Mouse (Mus musculus) MEL (cell line): ENCODE results near the gene Wipf1. TPM values are rescaled to one million over a fixed set of nuclear protein-coding genes. Genes with fewer than 3 reads are reported as not detected.

Experiments
- DNase-seq: peaks from one replicate; pipeline ENCODE4 v3.0.0; 2011; ENCODE audit warnings: low read depth, low spot score
- H3K27ac ChIP-seq: 2 replicates; pipeline ENCODE4 v1.5.1; 2012; ENCODE audit warnings: low read depth, mild to moderate bottlenecking, control low read depth, low read length, moderate library complexity; ENCODE audit not compliant: control insufficient read depth
- H3K27me3 ChIP-seq, 2 experiments: fragments of 150-350 bp in 1 of 2; sonication (generic) in 1 of 2; 2 replicates each; pipeline ENCODE4 v1.6.1; 2012; ENCODE audit warnings: low read length in 2 of 2, mild to moderate bottlenecking in 2 of 2, improper control_type of control experiment in 1 of 2, moderate library complexity in 1 of 2; ENCODE audit not compliant: insufficient read depth in 2 of 2, control insufficient read depth in 1 of 2
- H3K36me3 ChIP-seq, 2 experiments: 2 replicates each; pipeline ENCODE4 v1.6.1; 2012 to 2014; ENCODE audit warnings: low read length in 2 of 2, improper control_type of control experiment in 1 of 2, inconsistent platforms in 1 of 2, mild to moderate bottlenecking in 1 of 2; ENCODE audit not compliant: insufficient read depth in 2 of 2, control insufficient read depth in 1 of 2
- H3K4me1 ChIP-seq, 2 experiments: fragments of 150-350 bp in 1 of 2; sonication (generic) in 1 of 2; 2 replicates each; pipeline ENCODE4 v1.6.1; 2012; ENCODE audit warnings: low read length in 2 of 2, improper control_type of control experiment in 1 of 2, mild to moderate bottlenecking in 1 of 2; ENCODE audit not compliant: insufficient read depth in 2 of 2, control insufficient read depth in 1 of 2
- H3K4me3 ChIP-seq, 2 experiments: fragments of 150-350 bp in 1 of 2; sonication (generic) in 1 of 2; 2 replicates each; pipeline ENCODE4 v1.5.1; 2012; ENCODE audit warnings: low read depth in 2 of 2, low read length in 2 of 2, mild to moderate bottlenecking in 2 of 2, moderate library complexity in 2 of 2, control low read depth in 1 of 2, improper control_type of control experiment in 1 of 2; ENCODE audit not compliant: control insufficient read depth in 1 of 2, insufficient read depth in 1 of 2
- H3K79me2 ChIP-seq: 2 replicates; pipeline ENCODE4 v1.6.1; 2012; ENCODE audit warnings: mild to moderate bottlenecking, low read length, moderate library complexity; ENCODE audit not compliant: control insufficient read depth, poor library complexity, insufficient read depth
- H3K9ac ChIP-seq: 2 replicates; pipeline ENCODE4 v1.6.1; 2012; ENCODE audit warnings: low read depth, mild to moderate bottlenecking, control low read depth, low read length, moderate library complexity; ENCODE audit not compliant: control insufficient read depth, poor library complexity, severe bottlenecking
- H3K9me3 ChIP-seq: fragments of 150-350 bp; sonication (generic); replicated peaks from 2 replicates; pipeline ENCODE4 v1.6.1; 2012; ENCODE audit warnings: mild to moderate bottlenecking, low read length, improper control_type of control experiment, moderate library complexity; ENCODE audit not compliant: insufficient read depth
- E2F4 ChIP-seq: IDR thresholded peaks from 2 replicates; pipeline ENCODE4 v1.6.1; 2011; ENCODE audit warnings: low read depth, low read length, improper control_type of control experiment, borderline replicate concordance
- ELF1 ChIP-seq: IDR thresholded peaks from 2 replicates; pipeline ENCODE4 v1.6.1; 2014; ENCODE audit warnings: low read depth, mild to moderate bottlenecking, inconsistent platforms, low read length, improper control_type of control experiment, moderate library complexity
- EP300 ChIP-seq, 2 experiments: IDR thresholded peaks; 2 replicates each; pipeline ENCODE4 v1.6.1; 2011; ENCODE audit warnings: improper control_type of control experiment in 2 of 2, low read length in 2 of 2, low read depth in 1 of 2, mild to moderate bottlenecking in 1 of 2
- ETS1 ChIP-seq: IDR thresholded peaks from 2 replicates; pipeline ENCODE4 v1.6.1; 2012; ENCODE audit warnings: low read depth, mild to moderate bottlenecking, inconsistent platforms, low read length, improper control_type of control experiment, moderate library complexity
- HCFC1 ChIP-seq: IDR thresholded peaks from 2 replicates; pipeline ENCODE4 v1.6.1; 2012; ENCODE audit warnings: low read depth, mild to moderate bottlenecking, inconsistent platforms, low read length, improper control_type of control experiment, moderate library complexity
- MAFK ChIP-seq: IDR thresholded peaks from 2 replicates; pipeline ENCODE4 v1.6.1; 2011; ENCODE audit warnings: low read depth, mild to moderate bottlenecking, low read length, improper control_type of control experiment, borderline replicate concordance
- MAX ChIP-seq: IDR thresholded peaks from 2 replicates; pipeline ENCODE4 v1.6.1; 2011; ENCODE audit warnings: low read length, improper control_type of control experiment
- MXI1 ChIP-seq: IDR thresholded peaks from 2 replicates; pipeline ENCODE4 v1.6.1; 2011; ENCODE audit warnings: mild to moderate bottlenecking, low read depth, low read length, improper control_type of control experiment
- MYB ChIP-seq: IDR thresholded peaks from 2 replicates; pipeline ENCODE4 v1.6.1; 2011; ENCODE audit warnings: mild to moderate bottlenecking, low read depth, low read length, improper control_type of control experiment
- MYC ChIP-seq: IDR thresholded peaks from 2 replicates; pipeline ENCODE4 v1.6.1; 2011; ENCODE audit warnings: low read depth, mild to moderate bottlenecking, low read length, improper control_type of control experiment, moderate library complexity
- NELFE ChIP-seq: IDR thresholded peaks from 2 replicates; pipeline ENCODE4 v1.6.1; 2011; ENCODE audit warnings: low read depth, low read length, improper control_type of control experiment
- NRF1 ChIP-seq: IDR thresholded peaks from 2 replicates; pipeline ENCODE4 v1.6.1; 2014; ENCODE audit warnings: low read depth, mild to moderate bottlenecking, inconsistent platforms, low read length, improper control_type of control experiment, moderate library complexity; ENCODE audit not compliant: poor library complexity, insufficient read depth, severe bottlenecking
- RCOR1 ChIP-seq: IDR thresholded peaks from 2 replicates; pipeline ENCODE4 v1.6.1; 2012; ENCODE audit warnings: low read depth, mild to moderate bottlenecking, inconsistent platforms, low read length, improper control_type of control experiment
- SIN3A ChIP-seq: IDR thresholded peaks from 2 replicates; pipeline ENCODE4 v1.6.1; 2012; ENCODE audit warnings: low read length, improper control_type of control experiment, inconsistent platforms
- TAL1 ChIP-seq: IDR thresholded peaks from 2 replicates; pipeline ENCODE4 v1.6.1; 2012; ENCODE audit warnings: mild to moderate bottlenecking, inconsistent platforms, low read length, moderate library complexity, mixed read lengths
- TBP ChIP-seq: IDR thresholded peaks from 2 replicates; pipeline ENCODE4 v1.8.0; 2011; ENCODE audit warnings: low read depth, low read length, improper control_type of control experiment
- USF1 ChIP-seq: IDR thresholded peaks from 2 replicates; pipeline ENCODE4 v1.6.1; 2014; ENCODE audit warnings: low read depth, mild to moderate bottlenecking, inconsistent platforms, low read length, improper control_type of control experiment, moderate library complexity
- ZKSCAN1 ChIP-seq: IDR thresholded peaks from 2 replicates; pipeline ENCODE4 v1.6.1; 2012; ENCODE audit warnings: low read depth, mild to moderate bottlenecking, inconsistent platforms, low read length, improper control_type of control experiment, moderate library complexity
- polyA plus RNA-seq, 2 experiments: library from polyadenylated mRNA; stranded (reverse) in 1 of 2; unstranded in 1 of 2; fragments of >175 nt in 1 of 2; fragments of >200 nt in 1 of 2; gene quantifications; 2 replicates each; pipeline versions ENCODE4 v1.2.1 to v1.2.4; 2012; ENCODE audit warnings: low replicate concordance in 2 of 2, low read depth in 1 of 2; ENCODE audit not compliant: insufficient read length in 2 of 2, insufficient read depth in 1 of 2, missing spikeins in 1 of 2
- total RNA-seq: library from RNA; depleted of rRNA; stranded (reverse); fragments of 300-350 nt; gene quantifications from 2 replicates; pipeline ENCODE4 v1.2.3, GENCODE M21; 2012

The Wipf1 gene
- total and polyA plus RNA-seq, 3 experiments = 5.2 to 83.9 (median 27.1) TPM

- TF ChIP-seq NRF1 (no peak), SIN3A (no peak), ZKSCAN1 (no peak), MXI1 (no peak), MYC (no peak), USF1 (no peak), MAFK (no peak), HCFC1 (no peak), TAL1 (no peak), RCOR1 (no peak), MYB (no peak), E2F4 (no peak)
- TF ChIP-seq, all 39 proteins: peak for 0
- Histone ChIP-seq H3K27me3 (no peaks in the 10 kb centered on the region; a peak in 1 of 4 replicates), H3K4me3 (no peak overlapping the region), H3K9me3 (no peaks in the 10 kb centered on the region), H3K27ac (no peak overlapping the region), H3K4me1 (no peaks in the 10 kb centered on the region), H3K79me2 (no peaks in the 10 kb centered on the region), H3K36me3 (no peaks in the 10 kb centered on the region), H3K9ac (no peak overlapping the region)
- no peak for DNase-seq
Observed at GRCm38 (mm10) chr2:73392772-73393171, 136.8 kb downstream of the Wipf1 start.

DNA sequence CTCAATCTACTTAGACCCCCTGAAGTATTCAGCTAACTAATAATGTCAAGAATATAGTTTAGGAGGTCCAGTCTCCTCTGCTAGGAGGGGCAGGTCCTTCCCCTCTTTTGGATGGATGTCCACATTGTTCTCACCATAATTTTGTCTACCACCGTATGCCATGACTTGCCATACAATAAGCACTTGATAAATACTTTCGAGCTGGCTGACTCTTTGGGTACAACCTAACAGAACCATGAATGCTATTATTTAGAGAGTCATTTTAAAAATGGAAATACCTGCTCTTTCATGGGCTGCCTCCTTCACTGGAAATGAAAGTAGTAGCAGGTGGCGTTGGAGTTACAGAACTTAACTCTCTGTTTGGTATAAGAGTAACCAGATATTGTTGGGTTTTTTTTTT is 139.6 kb downstream of the Wipf1 start:
- Histone ChIP-seq H3K9ac (no peak overlapping the region), H3K36me3 (peaks cover 0 to 8% of the 10 kb centered on the region in 2 experiments; a peak in 2 of 4 replicates), H3K79me2 (no peaks in the 10 kb centered on the region), H3K4me1 (peaks cover 0 to 3% of the 10 kb centered on the region in 2 experiments; a peak in 1 of 4 replicates), H3K9me3 (no peaks in the 10 kb centered on the region), H3K27ac (no peak overlapping the region), H3K4me3 (no peak overlapping the region), H3K27me3 (no peaks in the 10 kb centered on the region; a peak in 1 of 4 replicates)
- TF ChIP-seq SIN3A = no peak
- TF ChIP-seq ETS1 = no peak
- TF ChIP-seq NELFE = no peak
- no peak for TF ChIP-seq EP300 (IDR thresholded peaks at IDR 0.05; ENCODE audit: low read depth in 1 of 2, low read length in 2 of 2)
- TF ChIP-seq MAX = no peak
- no peak for TF ChIP-seq TBP
- no peak for TF ChIP-seq ELF1
- DNase-seq = no peak
